In genomic region chr2:61386966-61387365, GRCm38 (mm10) we compare ENCODE assay signal across 20 mouse cellular contexts.
DNase-seq lines count a peak whose midpoint lies in the region; ATAC-seq lines count a peak whose summit lies in the region.
"Had no signal": no experiment of that assay in that cellular context is flagged by ENCODE, and none has a peak within 500 bp of the region (broad histone marks: within the 10 kb centered on the region; RNA-seq: fewer than 3 reads in every experiment).

No protein-coding gene starts in this region.

- 82% methylated on average over 5 of the region's 5 CpGs for WGBS in lung, embryonic 15.5 days
- WGBS in intestine, embryonic 15.5 days: 88% methylated on average over 5 of the region's 5 CpGs

- H3K36me3 ChIP-seq in lung, embryonic 15.5 days: no peaks in the 10 kb centered on the region
- no peaks in the 10 kb centered on the region for H3K36me3 ChIP-seq in intestine, embryonic 15.5 days
- H3K36me3 ChIP-seq: embryonic facial prominence, embryonic 10.5 days; embryonic facial prominence, embryonic 12.5 days; forebrain, embryonic 15.5 days had no signal

- no peaks in the 10 kb centered on the region for H3K27me3 ChIP-seq in lung, embryonic 15.5 days
- no peaks in the 10 kb centered on the region for H3K27me3 ChIP-seq in intestine, embryonic 15.5 days (replicated peaks)
- H3K27me3 ChIP-seq: embryonic facial prominence, embryonic 12.5 days; forebrain, embryonic 13.5 days; forebrain, embryonic 15.5 days had no signal

- H3K4me1 ChIP-seq in lung, embryonic 15.5 days: no peaks in the 10 kb centered on the region
- no peaks in the 10 kb centered on the region for H3K4me1 ChIP-seq in intestine, embryonic 15.5 days (replicated peaks)
- H3K4me1 ChIP-seq: embryonic facial prominence, embryonic 10.5 days; embryonic facial prominence, embryonic 12.5 days; forebrain, embryonic 13.5 days; forebrain, embryonic 15.5 days had no signal

- H3K9ac ChIP-seq in lung, embryonic 15.5 days: no peak overlapping the region
- H3K9ac ChIP-seq in intestine, embryonic 15.5 days: no peak overlapping the region
- H3K9ac ChIP-seq: embryonic facial prominence, embryonic 12.5 days; forebrain, embryonic 13.5 days; forebrain, embryonic 15.5 days had no signal

- no peak for ATAC-seq in lung, embryonic 15.5 days (ENCODE audit: borderline replicate concordance, extremely low read depth, low FRiP score, low TSS enrichment)
- ATAC-seq in granulocyte monocyte progenitor cell, adult 5-6 weeks (replicated peaks; ENCODE audit: poor library complexity, severe bottlenecking): peak; percentile 35; the same call in 1 of the 2 replicates
- 0 out of 2 replicates have a peak, but pooled peaks have one; percentile 36 for ATAC-seq in megakaryocyte-erythroid progenitor cell, adult 5-6 weeks (replicated peaks; ENCODE audit: low FRiP score, low TSS enrichment, poor library complexity, severe bottlenecking)
- no peak for ATAC-seq in intestine, embryonic 15.5 days
- ATAC-seq: CD4-positive, CD25-positive, alpha-beta regulatory T cell, adult 4 months; forebrain, embryonic 13.5 days; forebrain, embryonic 15.5 days had no signal

- H3K4me3 ChIP-seq in lung, embryonic 15.5 days: no peak overlapping the region
- no peak overlapping the region for H3K4me3 ChIP-seq in intestine, embryonic 15.5 days (replicated peaks)
- H3K4me3 ChIP-seq: embryonic facial prominence, embryonic 10.5 days; embryonic facial prominence, embryonic 12.5 days; forebrain, embryonic 13.5 days; forebrain, embryonic 15.5 days had no signal

- H3K4me2 ChIP-seq in lung, embryonic 15.5 days: no peak overlapping the region
- no peak overlapping the region for H3K4me2 ChIP-seq in intestine, embryonic 15.5 days (replicated peaks)
- H3K4me2 ChIP-seq: embryonic facial prominence, embryonic 12.5 days; forebrain, embryonic 13.5 days; forebrain, embryonic 15.5 days had no signal

- no peak for DNase-seq in lung, postnatal 25 days (ENCODE audit: low spot score)
- no peak for DNase-seq in heart, postnatal 4 days
- DNase-seq: adrenal gland, adult 2 months; adrenal gland, postnatal 10 days; adrenal gland, postnatal 25 days; B cell, adult 2 months; cerebellum, adult 11 months; cerebellum, adult 18-20 months; cerebellum, adult 8-10 months; cerebellum, adult 9-11 months; cerebellum, postnatal 36 days had no signal

- 0 out of 2 replicates have a peak overlapping the region, but pooled peaks have one; percentile 12 for H3K27ac ChIP-seq in lung, embryonic 15.5 days
- H3K27ac ChIP-seq in intestine, embryonic 15.5 days: no peak overlapping the region
- H3K27ac ChIP-seq: embryonic facial prominence, embryonic 10.5 days; embryonic facial prominence, embryonic 12.5 days; forebrain, embryonic 13.5 days; forebrain, embryonic 15.5 days had no signal

- H3K9me3 ChIP-seq in lung, embryonic 15.5 days: no peaks in the 10 kb centered on the region
- H3K9me3 ChIP-seq in intestine, embryonic 15.5 days: no peaks in the 10 kb centered on the region
- H3K9me3 ChIP-seq: embryonic facial prominence, embryonic 10.5 days; embryonic facial prominence, embryonic 12.5 days; forebrain, embryonic 13.5 days; forebrain, embryonic 15.5 days had no signal

Comparison
In these comparisons a context has a peak if more than half of its experiments do, and no peak if none do; other contexts are left out.
1. ATAC-seq: peak in granulocyte monocyte progenitor cell, adult 5-6 weeks (single experiment) and megakaryocyte-erythroid progenitor cell, adult 5-6 weeks (single experiment); none in lung, embryonic 15.5 days (single experiment) and intestine, embryonic 15.5 days (single experiment).